Mouse (Mus musculus) A20 (cell line): ENCODE data around the gene Ssxb3.
"Not testable (repeated sequence)": the region's sequence is repeated elsewhere in the genome, so short reads cannot be mapped to it uniquely, and the experiment has no call there.

Experiments
- DNase-seq: peaks from one replicate; pipeline ENCODE4 v3.0.0-alpha.2; 2011; ENCODE audit warnings: low read depth, low spot score

Gene Ssxb3

GRCm38 (mm10) chrX:8591716-8592115 lies at the start of gene Ssxb3:
Gene Ssxb3, minus strand, starts transcription at chrX:8591816.
- not testable (repeated sequence) for DNase-seq

GRCm38 (mm10) chrX:8548155-8548554 lies 43.5 kb downstream of the Ssxb3 start, which contains the start of gene Ssxb6:
Gene Ssxb6, minus strand, starts transcription at chrX:8548255.
- DNase-seq = not testable (repeated sequence)
